Mouse (Mus musculus): Measurements from ENCODE around the gene Sox6.

The Sox6 gene

GRCm38 (mm10) chr7:115565060-115565426 lies 473.6 kb downstream of the Sox6 start:
- no peak for DNase-seq (ENCODE audit: low spot score)

GRCm38 (mm10) chr7:115564359-115565059 lies 474.1 kb downstream of the Sox6 start:
- peak; percentile 70 for DNase-seq (ENCODE audit: low spot score)

GRCm38 (mm10) chr7:115556677-115557076 lies 481.9 kb downstream of the Sox6 start:
- DNase-seq (ENCODE audit: low spot score): no peak

- no peak for DNase-seq (ENCODE audit: low spot score)
Observed at GRCm38 (mm10) chr7:115550197-115550804, 488.3 kb downstream of the Sox6 start.

- no peak for DNase-seq (ENCODE audit: low spot score)
Observed at GRCm38 (mm10) chr7:115549670-115550069, 488.9 kb downstream of the Sox6 start.

- DNase-seq (ENCODE audit: low spot score): no peak
Observed at GRCm38 (mm10) chr7:115545585-115546374, 492.8 kb downstream of the Sox6 start.

GRCm38 (mm10) chr7:115543596-115543995 lies 495.0 kb downstream of the Sox6 start:
- no peak for DNase-seq (ENCODE audit: low spot score)

GRCm38 (mm10) chr7:115540261-115540660 lies 498.3 kb downstream of the Sox6 start:
- no peak for DNase-seq (ENCODE audit: low spot score)

- peak; percentile 35 for DNase-seq (ENCODE audit: low spot score)
Observed at GRCm38 (mm10) chr7:115539003-115539402, 499.6 kb downstream of the Sox6 start.

- DNase-seq (ENCODE audit: low spot score): no peak
Observed at GRCm38 (mm10) chr7:115537636-115538035, 501.0 kb downstream of the Sox6 start.

- no peak for DNase-seq (ENCODE audit: low spot score)
Observed at GRCm38 (mm10) chr7:115536521-115536920, 502.1 kb downstream of the Sox6 start.

- no peak for DNase-seq (ENCODE audit: low spot score)
Observed at GRCm38 (mm10) chr7:115531875-115532274, 506.7 kb downstream of the Sox6 start.

GRCm38 (mm10) chr7:115531217-115531616 lies 507.4 kb downstream of the Sox6 start:
- DNase-seq (ENCODE audit: low spot score): no peak

- no peak for DNase-seq (ENCODE audit: low spot score)
Observed at GRCm38 (mm10) chr7:115517701-115518100, 520.9 kb downstream of the Sox6 start.

- DNase-seq (ENCODE audit: low spot score): no peak
Observed at GRCm38 (mm10) chr7:115513681-115514080, 524.9 kb downstream of the Sox6 start.

- DNase-seq (ENCODE audit: low spot score): no peak
Observed at GRCm38 (mm10) chr7:115511777-115512176, 526.8 kb downstream of the Sox6 start.

- no peak for DNase-seq (ENCODE audit: low spot score)
Observed at GRCm38 (mm10) chr7:115511091-115511490, 527.5 kb downstream of the Sox6 start.

GRCm38 (mm10) chr7:115510045-115510444 lies 528.6 kb downstream of the Sox6 start:
- peak; percentile 57 for DNase-seq (ENCODE audit: low spot score)

GRCm38 (mm10) chr7:115506385-115506784 lies 532.2 kb downstream of the Sox6 start:
- DNase-seq (ENCODE audit: low spot score): no peak

GRCm38 (mm10) chr7:115501497-115501896 lies 537.1 kb downstream of the Sox6 start:
- peak; percentile 73 for DNase-seq (ENCODE audit: low spot score)

- DNase-seq (ENCODE audit: low spot score): no peak
Observed at GRCm38 (mm10) chr7:115500825-115501224, 537.8 kb downstream of the Sox6 start.

- no peak for DNase-seq (ENCODE audit: low spot score)
Observed at GRCm38 (mm10) chr7:115500170-115500569, 538.4 kb downstream of the Sox6 start.

- DNase-seq (ENCODE audit: low spot score): no peak
Observed at GRCm38 (mm10) chr7:115491721-115492120, 546.9 kb downstream of the Sox6 start.

Data from embryo, embryonic 10.5 days (tissue).